ENCODE assay signal across 15 mouse cellular contexts in the genomic region with DNA sequence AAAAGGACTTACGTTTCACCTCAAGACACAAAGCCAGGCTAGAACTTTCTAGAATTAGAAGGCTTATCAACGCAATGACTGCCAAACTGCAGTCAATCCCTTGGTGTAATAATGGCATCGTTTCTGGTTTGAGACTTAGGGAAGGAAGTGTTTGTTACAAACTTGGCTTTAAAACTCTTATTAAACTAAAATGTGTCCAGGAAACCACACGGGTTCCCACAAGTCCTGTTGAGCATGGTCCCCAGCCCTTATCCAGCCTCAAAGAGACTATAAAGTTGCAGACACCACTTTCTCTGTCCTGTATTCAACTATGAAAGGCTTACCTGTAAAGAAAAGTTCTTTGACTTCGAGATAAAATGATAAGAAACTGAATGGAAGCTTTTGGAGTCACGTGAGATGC.
DNase-seq lines count a peak whose midpoint lies in the region; ATAC-seq and TF ChIP-seq lines count a peak whose summit lies in the region.
"Had no signal": no experiment of that assay in that cellular context is flagged by ENCODE, and none has a peak within 500 bp of the region (broad histone marks: within the 10 kb centered on the region; RNA-seq: fewer than 3 reads in every experiment).

No protein-coding gene starts in this region.

- H3K4me1 ChIP-seq in heart, embryonic 16.5 days (ENCODE audit: control insufficient read depth, insufficient read depth, low read length): peaks cover 16% of the 10 kb centered on the region
- H3K4me1 ChIP-seq in brown adipose tissue, adult 24 weeks (ENCODE audit: control insufficient read depth, insufficient read depth, insufficient read length, low read length): peaks cover 27% of the 10 kb centered on the region
- H3K4me1 ChIP-seq: forebrain, embryonic 13.5 days; liver, embryonic 15.5 days had no signal

- no peak for TF ChIP-seq CTCF in left cerebral cortex, adult 2 months (IDR thresholded peaks at IDR 0.05)

- WGBS in heart, embryonic 16.5 days: 67% methylated on average over 6 of the region's 6 CpGs

- intact Hi-C loops in heart, postnatal 14 days (cut with DNase I): loop anchor here (5.0 kb wide), 2 partner anchors 50 to 105 kb away; no protein-coding TSS in a partner anchor
- intact Hi-C loops in left cerebral cortex, adult 2 months (cut with DNase I): no loop called here

- no peak overlapping the region for H3K4me3 ChIP-seq in heart, embryonic 16.5 days (ENCODE audit: low read length)
- no peak overlapping the region for H3K4me3 ChIP-seq in left cerebral cortex, adult 2 months
- no peak overlapping the region for H3K4me3 ChIP-seq in brown adipose tissue, adult 24 weeks (ENCODE audit: insufficient read depth, low read depth, low read length)
- H3K4me3 ChIP-seq: forebrain, embryonic 13.5 days; limb, embryonic 12.5 days; liver, embryonic 15.5 days; megakaryocyte, embryonic 14.5 days had no signal

- no peaks in the 10 kb centered on the region for H3K36me3 ChIP-seq in heart, embryonic 16.5 days (ENCODE audit: control insufficient read depth, insufficient read depth)
- H3K36me3 ChIP-seq: liver, embryonic 15.5 days had no signal

- no peak overlapping the region for H3K4me2 ChIP-seq in heart, embryonic 16.5 days (ENCODE audit: low read depth, low read length)
- H3K4me2 ChIP-seq: forebrain, embryonic 13.5 days; limb, embryonic 12.5 days; liver, embryonic 15.5 days had no signal

- no peak for ATAC-seq in heart, embryonic 16.5 days (replicated peaks; ENCODE audit: extremely low read depth, insufficient read depth, low FRiP score)
- ATAC-seq in hematopoietic stem cell, adult 5-6 weeks (replicated peaks in 1 of 2; ENCODE audit: insufficient read depth in 1 of 2, low FRiP score in 2 of 2, low TSS enrichment in 1 of 2, low read depth in 1 of 2, poor library complexity in 2 of 2, severe bottlenecking in 2 of 2): peak; percentile 46 to 52
- ATAC-seq: CD4-positive, CD25-positive, alpha-beta regulatory T cell, adult 4 months; forebrain, embryonic 13.5 days; hindbrain, embryonic 16.5 days had no signal

- DNase-seq in heart, postnatal 14 days: no peak
- no peak for DNase-seq in left cerebral cortex, adult 2 months (ENCODE audit: extremely low spot score in 1 of 2, low spot score in 2 of 2)
- DNase-seq in left cerebral cortex, adult 8-10 months (ENCODE audit: low spot score in 2 of 2): no peak
- no peak for DNase-seq in right cerebral cortex, postnatal 25 days
- DNase-seq: adrenal gland, adult 2 months; cerebellum, adult 2 months had no signal

- H3K27me3 ChIP-seq in heart, embryonic 16.5 days (ENCODE audit: control insufficient read depth, insufficient read depth, low read length): no peaks in the 10 kb centered on the region
- H3K27me3 ChIP-seq: forebrain, embryonic 13.5 days; limb, embryonic 12.5 days; liver, embryonic 15.5 days had no signal

- H3K9ac ChIP-seq in heart, embryonic 16.5 days (ENCODE audit: low read length): no peak overlapping the region
- H3K9ac ChIP-seq: forebrain, embryonic 13.5 days; limb, embryonic 12.5 days; liver, embryonic 15.5 days had no signal

- no peaks in the 10 kb centered on the region for H3K9me3 ChIP-seq in heart, embryonic 16.5 days (replicated peaks; ENCODE audit: control insufficient read depth, low read length)
- H3K9me3 ChIP-seq: forebrain, embryonic 13.5 days; limb, embryonic 12.5 days; liver, embryonic 15.5 days; megakaryocyte, embryonic 14.5 days had no signal

- H3K27ac ChIP-seq in heart, embryonic 16.5 days (ENCODE audit: low read length): peak overlapping the region; percentile 68; the same call in 1 of the 2 replicates
- peak overlapping the region; percentile 40 for H3K27ac ChIP-seq in left cerebral cortex, adult 2 months
- H3K27ac ChIP-seq in brown adipose tissue, adult 24 weeks (replicated peaks; ENCODE audit: low read depth, low read length): peak overlapping the region; percentile 91
- H3K27ac ChIP-seq: forebrain, embryonic 13.5 days; limb, embryonic 12.5 days; liver, embryonic 15.5 days had no signal

Comparison
In these comparisons a context has a peak if more than half of its experiments do, and no peak if none do; other contexts are left out.
1. H3K27ac ChIP-seq: peak in every context shown above with its lines; median percentile 91 in brown adipose tissue, adult 24 weeks; 68 in heart, embryonic 16.5 days; 40 in left cerebral cortex, adult 2 months.